Mouse (Mus musculus) thymus, postnatal 4 days (tissue): Measurements from ENCODE around the gene Kit.

Experiments used
- DNase-seq: peaks from one replicate; pipeline ENCODE4 v3.0.0; 2021

Gene Kit

DNA sequence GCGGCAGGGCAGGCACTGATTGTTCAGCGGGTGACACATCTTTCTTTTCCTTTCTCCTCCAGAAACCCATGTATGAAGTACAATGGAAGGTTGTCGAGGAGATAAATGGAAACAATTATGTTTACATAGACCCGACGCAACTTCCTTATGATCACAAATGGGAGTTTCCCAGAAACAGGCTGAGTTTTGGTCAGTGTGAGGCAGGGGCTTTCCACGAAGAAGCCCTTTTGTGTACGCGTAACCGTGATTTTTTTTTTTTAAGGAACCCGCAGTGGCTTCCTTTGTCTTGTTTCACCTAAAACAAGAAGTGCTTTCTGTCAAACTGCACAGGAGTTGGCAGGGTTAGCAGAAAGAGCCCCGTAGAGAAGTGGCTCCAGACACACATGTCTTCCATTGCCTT lies 65.9 kb downstream of the Kit start:
- no peak for DNase-seq

DNA sequence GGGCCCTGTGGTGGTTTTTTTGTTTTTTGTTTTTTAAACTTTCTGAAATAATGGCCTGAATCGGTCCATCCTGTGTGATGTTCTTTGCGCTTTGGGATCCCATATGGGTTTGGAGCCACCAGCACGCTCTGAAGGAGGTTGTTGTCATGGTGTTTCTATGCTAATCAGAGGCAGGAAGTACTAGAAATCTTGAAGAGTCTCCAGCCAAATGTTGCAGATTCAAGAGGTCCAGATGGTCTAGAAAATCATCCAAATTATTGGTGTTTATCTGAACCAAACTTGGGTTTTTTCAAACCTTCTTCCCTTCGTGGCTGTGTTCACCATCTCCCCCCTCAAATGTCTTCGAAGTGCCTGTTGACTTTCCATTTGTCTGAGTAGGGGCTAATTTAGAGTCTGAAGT lies 72.3 kb downstream of the Kit start:
- DNase-seq = no peak

DNA sequence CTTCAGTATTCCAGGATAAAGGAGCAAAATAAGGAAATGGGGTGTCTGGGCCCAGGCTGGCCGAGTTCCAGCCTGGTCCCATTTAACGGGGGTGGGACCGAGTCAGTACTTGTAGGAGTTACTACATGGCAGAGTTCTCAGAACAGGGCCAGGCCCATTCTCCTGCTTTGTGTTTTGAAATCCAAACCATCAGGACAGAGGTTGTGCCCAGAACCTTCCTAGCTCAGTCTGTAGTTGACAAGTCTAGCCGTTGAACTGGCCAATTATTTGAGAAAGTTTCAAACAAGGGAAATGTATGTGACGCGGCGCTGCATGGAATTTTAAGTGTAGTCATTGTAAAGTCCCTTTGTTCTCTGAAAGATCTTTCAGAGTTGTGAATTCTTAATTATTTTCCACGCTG lies 75.8 kb downstream of the Kit start:
- no peak for DNase-seq

DNA sequence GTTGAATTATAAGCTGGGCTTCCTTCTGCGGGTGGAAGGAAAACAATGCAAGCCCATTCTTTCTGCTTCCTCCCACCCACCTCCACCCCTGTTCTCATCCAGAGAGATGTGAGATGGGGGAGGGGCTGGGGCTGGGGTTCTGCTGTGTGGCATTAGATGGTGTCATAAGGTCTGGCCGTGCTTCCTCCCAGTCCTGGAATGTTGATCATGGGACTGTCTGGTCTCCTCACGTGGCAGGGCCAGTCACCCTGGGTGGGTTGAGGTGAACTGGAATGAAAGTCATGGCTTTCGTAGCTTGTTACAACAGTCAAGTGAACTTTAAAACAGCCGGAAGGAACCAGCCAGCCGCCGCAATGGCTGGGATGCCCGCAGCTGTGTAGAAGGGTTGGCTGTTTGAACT lies 78.7 kb downstream of the Kit start:
- no peak for DNase-seq

DNA sequence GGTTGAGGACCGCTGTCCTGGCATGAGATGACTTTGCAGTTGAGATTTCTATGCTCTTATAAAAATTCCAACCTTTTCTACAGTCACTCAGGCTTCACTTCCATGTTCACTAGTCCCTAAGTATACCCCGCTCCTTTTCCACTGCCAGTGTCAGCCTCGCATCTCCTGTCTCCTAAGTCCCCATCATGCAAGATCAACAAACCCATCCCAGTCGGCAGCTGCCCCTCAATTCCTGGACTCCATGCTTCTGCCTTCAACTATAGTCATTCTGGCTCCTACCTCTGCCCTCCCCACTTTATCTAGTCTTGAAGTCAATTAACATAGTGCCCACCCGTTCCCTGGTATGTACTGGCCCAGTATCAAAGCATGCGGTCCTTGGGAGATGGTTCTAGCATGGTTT lies 83.9 kb downstream of the Kit start:
- DNase-seq = no peak

DNA sequence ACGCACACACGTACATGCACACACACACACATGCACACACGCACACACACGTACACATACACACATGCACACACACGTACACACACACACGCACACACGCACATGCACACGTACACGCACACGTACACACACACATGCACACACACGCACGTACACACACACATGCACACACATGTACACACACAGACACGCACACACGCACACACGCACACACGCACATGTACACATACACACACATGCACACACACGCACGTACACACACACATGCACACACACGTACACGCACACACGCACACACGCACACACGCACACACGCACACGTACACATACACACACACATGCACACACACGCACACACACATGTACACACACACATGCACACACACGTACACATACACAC lies 85.6 kb downstream of the Kit start:
- no peak for DNase-seq

DNA sequence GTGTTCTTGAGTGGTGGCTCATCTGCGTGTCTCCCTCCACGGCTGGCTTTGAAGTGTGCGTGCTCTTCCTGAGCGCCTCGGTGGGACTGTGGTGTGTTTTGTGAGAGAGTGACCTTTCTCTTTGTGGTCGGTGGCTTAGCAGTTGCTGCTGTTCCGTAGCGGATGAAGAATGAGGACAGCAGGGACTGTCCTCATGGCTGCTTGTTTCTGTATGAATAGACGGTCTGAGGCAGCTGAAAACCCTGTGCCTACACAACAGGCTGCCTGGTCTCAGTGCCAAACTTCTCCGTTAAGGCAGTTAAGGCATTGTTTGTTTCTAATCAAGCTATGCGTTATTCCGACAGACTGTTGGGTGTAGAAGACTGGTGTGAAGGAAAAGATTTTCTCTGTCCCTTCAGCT lies 87.8 kb downstream of the Kit start:
- DNase-seq = no peak

DNA sequence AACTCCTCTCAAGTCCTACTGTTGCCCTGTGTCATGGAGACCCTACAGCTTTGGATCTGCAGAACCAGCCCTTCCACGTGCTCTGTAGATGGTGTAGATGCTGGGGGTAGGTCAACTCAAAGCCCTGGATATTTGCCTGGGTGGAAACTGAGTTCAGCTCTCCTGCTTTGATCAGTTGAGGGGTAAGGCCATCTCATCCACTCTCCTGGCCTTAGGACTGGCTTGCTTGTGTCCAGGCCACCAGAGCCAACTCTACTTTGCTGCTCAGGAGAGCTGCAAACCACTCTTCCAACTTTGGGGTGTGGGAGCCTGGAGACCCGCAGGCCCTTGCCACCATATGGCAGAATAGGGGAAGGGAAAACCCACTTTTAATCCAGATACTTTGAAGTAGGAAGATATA lies 89.1 kb downstream of the Kit start:
- no peak for DNase-seq

DNA sequence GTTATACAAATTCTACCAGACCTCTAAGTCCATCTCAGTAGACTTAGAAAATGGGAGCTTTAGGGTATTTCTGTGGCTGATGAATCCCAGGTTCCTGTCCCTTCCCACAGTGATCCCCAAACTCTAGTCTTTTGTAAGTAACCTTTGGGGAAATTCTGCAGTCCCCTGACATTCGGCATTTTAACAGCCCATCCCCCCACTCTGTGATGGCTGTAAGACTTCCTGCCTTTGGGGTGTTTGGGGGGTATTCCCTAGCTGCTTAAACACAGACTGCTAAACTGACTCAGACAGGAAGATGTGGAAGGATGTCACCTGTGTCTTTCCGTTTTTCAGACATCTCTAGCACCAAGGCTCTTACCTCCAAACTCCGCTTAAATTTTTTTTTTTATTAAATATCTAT lies 92.4 kb downstream of the Kit start:
- peak; percentile 66 for DNase-seq

DNA sequence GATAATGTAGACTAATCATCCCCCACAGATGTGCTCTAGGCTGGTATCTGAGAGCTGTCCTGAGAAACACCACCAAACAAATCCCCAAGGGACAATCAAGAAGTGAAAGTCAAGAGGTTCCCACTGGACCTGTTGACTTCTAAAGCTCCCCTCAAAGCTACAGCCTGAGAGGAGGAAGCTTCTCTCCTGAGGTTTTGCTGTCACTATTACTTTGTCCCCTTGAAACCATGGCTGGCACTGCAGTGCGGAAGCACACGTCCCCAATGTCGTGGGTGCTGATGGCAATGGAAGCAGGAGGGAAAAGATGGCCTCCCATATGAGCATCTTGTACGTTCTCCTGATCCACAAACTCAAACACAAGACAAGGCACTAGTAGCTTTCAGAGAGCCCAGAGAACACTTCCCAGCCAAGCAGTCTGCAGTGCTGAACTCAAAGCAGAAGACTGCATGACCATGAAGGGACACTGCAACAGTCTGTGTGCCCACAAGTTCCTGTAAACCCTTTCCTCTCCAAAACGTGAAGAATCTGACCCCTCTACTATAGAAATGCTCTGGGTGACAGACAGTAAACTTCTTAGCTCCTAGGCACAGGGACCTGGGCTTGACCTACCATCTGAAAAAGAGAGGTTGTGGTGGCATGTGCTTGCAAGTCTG lies 96.5 kb downstream of the Kit start:
- no peak for DNase-seq

DNA sequence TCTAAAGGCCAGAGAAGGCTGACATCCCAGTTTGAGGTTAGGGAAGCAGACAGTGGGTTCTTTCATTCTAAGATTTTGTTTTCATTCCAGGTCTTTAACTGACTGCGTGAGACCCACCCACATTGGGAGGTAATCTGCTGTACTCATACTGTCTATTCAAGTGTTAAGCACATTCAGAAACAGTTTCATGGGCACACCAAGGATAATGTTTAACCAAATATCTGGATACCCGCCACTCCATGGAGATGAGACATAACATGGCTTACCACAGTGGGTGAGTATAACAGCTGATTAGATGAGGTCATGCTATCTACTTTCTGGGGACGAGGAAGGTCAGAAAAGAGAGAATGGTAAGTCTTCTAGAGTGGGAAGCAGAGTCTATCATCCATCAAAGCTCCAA lies 101.3 kb downstream of the Kit start:
- no peak for DNase-seq

DNA sequence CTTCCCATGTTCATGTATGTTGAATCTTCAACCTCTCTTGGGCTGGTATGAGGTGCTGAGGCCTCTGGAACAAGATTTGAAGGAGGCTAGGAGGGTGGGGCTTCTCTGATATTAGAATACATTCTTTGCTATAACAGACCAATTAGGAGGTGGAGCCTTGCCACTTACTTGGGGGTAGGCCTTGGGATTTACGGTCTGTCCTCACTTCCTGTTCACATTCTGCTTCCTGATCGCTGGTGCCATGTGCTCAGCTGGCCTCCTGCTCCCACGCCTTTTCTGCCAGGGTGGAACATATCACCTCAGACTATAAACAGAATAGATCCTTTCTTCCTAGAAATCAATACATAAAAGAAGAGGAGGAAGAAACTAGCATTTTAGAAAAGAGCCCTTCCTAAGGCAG lies 105.2 kb downstream of the Kit start:
- no peak for DNase-seq

DNA sequence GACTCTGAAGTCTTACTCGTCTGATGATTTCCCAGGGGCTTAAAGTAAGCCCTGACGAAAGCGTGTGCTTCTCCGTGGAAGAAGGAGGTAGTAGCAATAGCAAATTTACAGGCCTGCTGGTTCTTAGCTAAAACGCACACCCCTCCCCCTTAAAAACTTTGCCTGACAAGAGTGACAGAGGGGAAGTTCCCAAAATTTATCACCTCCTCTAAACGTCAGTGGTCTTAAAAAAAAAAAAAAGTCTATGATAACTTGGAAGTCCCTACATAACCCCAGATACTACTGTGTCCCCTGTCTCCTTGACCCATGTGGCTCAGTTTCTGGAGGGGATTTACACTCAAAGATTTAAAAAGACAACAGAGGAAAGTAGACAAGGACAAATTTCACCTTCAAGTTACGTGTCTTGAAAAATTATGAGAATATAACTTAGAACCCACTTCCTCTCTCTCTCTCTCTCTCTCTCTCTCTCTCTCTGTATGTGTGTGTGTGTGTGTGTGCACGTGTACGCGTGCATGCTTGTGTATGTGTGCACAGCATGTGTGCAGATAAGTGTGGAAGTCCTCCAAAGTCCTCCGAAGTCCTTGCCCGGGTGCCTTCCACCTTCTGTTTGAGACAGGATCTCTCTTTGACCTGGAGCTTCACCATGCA lies 120.6 kb downstream of the Kit start:
- no peak for DNase-seq

DNA sequence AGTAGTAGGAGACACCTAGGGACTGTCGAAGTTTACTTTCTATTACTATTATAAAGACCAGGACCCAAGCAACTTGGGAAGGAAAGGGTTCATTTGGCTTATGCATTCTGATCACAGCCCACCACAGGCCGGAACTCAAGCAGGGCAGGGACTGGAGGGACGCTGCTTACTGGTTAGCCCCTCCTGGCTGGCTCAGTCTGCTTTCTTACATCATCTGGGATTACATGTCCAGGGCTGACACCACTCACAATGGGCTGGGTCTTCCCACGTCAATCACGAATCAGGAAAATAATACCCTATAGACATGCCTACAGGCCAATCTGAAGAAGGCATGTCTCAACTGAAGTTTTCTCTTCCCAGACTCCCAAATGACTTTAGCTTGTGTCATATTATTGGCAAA lies 122.2 kb downstream of the Kit start:
- DNase-seq = no peak

DNA sequence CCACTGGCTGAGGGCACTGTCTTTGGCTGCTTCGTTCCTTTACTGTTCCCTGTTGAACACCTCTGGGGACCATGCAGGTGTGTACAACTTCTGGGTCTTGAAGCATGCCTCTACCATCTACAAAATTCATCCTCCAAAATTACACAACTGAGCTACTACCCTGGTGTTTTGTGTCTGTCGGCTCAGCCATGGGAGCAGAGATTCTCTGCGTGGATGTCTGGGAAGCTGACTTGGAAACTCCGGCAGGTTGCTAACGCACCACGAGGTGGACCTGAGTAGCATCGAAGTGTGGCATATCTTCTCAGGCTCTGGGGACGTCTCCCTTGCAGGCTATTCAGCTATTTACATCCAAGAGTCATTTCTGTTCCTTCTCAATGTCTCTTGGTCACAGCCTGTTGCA lies 123.8 kb downstream of the Kit start:
- no peak for DNase-seq

DNA sequence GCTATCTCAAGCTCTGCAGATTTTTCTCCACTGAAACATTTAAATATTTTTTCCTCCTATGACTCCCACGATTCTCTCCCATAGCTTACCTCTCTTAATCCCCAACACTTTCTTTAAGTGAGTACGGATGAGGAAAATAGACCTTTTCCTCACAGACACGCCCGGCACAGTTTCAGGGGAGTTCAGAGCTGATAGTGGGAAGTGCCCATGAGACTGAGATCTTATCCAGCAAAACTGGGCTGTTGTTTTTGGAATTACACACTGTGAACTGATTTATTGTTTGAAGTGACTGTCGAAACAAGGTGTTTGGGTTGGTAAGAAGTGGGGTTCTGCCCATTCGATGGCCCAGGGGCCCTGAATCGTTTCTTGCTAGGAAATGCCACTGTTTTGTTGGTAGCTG lies 124.4 kb downstream of the Kit start:
- DNase-seq = no peak

DNA sequence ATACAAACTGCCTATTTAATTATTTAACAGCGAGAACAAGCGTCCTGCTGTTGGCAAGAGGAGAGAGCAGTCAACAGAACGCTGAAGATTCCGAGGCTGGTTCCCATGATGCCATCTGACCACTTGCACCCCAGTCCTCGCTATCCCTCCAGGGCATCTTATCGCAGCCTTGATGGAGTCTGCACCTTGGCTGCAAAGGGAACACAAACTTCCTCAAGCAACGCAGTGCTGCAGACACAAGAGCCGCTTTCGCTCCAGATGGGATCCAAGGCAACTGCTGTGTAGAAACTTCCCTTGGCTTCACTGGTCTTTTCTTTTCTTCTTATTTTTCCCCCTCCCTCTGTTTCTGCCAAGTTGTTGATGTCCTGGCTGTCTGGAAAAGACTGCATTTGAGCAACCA lies 124.8 kb downstream of the Kit start:
- no peak for DNase-seq

DNA sequence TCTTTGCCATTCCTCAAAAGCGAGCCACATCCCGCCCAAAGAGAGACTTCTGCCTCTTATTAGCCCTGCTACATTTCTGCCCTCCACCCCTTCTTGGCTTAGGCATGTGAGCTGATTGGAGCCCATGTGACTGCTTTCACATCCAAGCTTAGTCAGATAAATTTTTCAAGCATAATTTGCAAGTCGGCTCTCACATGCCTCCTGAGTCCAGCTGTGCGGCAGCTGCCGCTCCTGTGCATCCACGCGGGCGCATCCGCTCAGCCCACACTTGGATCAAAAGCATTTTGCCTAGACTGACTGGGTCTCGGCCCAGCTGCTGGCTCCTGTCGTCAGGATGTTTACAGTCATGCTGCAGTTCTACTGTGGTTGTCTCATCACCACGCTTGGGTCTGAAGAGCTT lies 126.9 kb downstream of the Kit start:
- DNase-seq = no peak

DNA sequence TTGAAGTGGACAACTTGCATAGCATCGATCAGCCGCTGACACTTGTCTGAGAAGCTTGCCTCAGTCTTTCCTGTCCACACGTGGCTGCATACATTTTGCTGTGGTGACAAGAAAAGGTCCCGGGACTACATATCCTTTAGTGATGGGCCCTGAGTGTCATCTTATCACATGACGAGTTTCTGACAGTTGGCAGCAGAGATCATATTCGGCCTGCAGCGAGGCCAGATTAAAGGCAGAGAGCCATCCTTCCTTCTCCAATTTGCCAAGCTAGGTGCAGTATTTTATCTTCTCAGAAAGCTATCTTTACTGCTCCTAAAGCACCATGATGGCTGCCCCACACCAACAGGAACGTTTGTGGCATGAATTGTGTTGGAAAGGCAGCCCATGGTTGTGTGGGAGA lies 127.4 kb downstream of the Kit start:
- DNase-seq = no peak

DNA sequence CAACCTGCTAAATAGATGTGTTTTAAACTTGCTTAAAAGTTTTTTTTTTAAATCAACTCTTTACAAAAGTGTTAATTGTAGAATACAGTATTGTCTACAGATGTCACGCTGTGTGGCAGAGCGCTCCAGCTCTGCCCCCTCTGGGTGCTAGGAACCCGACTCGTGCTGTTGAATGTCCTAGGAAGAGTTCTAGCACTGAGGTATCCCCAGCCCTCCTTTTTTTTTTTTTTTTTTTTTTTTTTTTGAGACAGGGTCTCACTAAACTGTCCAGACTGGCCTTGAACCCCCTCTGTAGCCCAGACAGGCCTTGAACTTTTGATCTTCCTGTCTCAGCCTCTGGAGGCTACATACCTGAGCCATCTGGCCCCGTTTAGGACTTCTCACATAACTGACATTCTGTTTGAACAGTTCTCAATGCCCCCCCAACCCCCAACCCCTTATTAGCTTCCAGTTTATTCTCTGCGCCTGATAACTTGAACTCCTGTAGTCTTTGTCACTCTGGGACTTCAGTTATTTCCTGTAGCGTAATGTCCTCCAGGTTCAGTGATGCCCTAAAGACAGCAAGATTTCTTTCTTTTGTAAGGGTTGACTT lies 130.0 kb downstream of the Kit start:
- DNase-seq = no peak

DNA sequence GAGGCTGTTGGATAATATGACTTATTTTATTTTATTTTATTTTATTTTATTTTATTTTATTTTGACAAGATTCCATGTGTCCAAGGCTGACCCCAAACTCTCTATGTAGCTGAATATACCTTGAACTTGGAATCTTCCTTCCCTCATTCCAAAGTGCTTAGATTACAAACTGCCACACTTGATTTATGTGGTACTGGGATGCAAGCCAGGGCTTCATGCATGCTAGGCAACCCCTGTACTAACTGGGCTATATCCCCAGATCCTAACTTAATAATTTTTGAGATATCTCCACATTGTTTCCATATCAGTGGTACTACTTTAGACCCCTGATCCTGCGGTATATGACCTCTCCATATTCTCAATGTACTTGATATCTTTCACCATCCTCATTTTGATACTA lies 130.7 kb downstream of the Kit start:
- DNase-seq = no peak
